Mouse (Mus musculus) right cerebral cortex, adult 2 months (tissue): ENCODE results near the gene Akna.

Source experiments
- DNase-seq, 2 experiments: peaks; one replicate each; pipeline ENCODE4 v3.0.0; 2021 to 2022; ENCODE audit warnings: low spot score in 2 of 2

The Akna gene

DNA sequence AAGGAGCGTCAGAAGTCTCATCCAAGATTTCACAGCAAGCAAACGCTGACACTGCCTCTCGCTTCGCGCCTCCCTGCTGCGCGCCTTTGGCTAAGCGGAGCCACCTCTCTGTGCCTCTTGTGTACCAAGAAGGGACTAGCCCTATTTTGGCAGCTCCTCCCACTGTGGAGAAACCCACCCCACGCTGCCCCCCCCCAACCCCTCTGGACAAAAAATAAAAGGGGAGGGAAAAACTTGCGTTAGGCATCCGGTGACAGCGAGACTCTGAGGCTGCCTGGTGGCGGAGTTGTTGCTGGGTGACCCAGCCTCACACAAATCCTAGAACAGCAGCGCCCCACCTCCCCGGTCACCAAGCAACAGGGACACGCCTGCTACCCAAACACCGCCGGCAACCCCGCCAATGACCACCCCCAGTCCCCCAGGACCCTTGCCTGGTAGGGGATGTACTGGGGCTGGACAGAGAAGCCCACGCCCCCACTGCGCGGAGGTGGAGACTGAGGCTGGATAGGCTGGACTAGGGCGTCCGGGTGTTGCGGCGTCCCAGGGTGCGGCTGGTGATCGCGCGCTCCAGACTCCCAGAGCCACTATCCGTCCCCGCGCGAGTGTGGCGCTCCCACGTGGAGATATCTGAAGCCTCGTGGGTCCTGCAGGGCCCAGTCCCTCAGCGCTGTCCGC is 6.9 kb upstream of the Akna start:
- peak in 1 of 2 experiments; percentile 25 for DNase-seq

DNA sequence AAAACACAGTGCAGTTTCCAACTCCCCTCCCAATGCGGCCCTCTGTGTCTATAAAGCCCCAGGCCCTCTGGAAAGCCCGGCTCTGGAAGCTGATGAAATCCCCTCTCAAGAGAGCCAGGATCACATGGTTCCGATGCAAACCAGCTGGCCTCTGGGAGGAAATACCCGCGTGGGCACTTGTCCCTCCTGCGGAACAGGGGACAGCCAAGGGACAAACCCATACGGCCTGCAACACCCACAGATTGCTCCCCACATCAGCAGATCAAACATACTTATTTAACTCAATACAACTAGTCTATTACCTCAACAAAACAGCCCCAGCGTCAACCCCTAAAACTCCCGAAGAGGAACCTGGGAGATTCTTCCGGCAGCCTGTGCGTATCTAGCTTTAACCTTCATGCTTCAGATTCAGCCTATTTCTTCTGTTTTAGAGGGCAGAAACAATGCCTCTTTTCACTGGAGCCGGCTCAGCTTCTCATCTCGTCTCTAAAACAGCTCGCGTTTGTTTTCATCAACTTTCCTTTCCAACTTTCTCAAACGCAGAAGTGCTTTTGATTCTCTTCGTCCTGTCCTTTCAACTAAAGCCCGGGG is 6.3 kb upstream of the Akna start:
- peak in 1 of 2 experiments; percentile 20 for DNase-seq

DNA sequence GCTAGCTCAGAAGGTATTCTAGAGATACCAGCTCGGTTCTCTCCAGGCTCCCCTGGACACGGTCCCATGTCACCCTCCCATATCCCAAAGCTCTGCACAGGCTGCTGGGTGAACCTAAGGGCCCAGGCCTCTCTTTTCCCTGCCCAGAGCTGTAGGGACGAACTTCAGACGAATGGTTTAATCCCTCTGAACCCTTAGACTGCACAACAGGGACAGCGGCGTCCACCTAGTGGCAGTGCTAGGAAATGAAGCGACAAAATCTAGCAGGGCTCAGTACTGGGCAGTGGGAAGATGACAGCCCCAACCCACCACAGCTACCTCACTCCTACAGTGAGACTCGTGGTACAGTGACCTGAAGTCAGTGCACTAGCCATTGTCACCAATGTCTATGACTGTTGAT is 5.5 kb upstream of the Akna start:
- DNase-seq: peak; percentile 61 to 69

DNA sequence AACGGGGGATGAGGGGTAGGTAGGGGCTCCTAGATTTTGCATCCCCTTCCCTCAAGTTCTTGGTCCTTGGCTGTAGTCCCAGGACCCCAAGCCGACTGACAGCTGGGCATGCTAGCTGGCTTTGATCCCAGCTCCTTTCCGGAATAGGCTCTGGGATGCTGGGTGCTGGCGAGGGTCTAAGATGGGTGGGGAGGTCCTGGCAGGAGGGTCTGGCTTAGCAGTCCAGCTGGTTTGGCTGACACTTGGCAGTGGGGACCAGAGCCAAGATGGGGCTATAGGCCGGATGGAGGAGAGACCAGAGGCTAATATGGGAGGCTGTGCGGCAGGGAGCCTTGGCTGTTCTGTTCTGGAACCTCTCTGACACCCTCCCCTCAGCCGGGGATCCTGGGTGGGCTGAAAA is 5.1 kb upstream of the Akna start:
- DNase-seq: no peak

DNA sequence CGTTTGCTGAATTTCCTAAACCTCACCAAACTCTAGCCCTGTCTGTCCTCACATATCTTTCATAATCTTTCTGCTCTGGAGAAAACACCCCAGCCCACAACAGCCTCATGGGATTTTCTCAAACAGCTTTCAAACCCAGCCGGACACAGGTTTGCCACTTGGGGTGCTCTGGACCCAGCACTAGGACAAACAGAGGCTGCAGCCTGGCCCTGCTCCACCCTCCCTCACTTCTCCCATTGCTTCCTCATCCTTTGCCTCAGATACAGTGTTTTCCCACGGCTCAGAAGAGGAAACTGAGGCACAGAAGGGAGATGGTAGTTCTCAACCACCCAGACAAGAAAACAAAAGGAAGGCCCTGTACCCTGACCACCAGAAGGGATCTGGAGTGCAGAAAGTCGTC is 2.5 kb upstream of the Akna start:
- no peak for DNase-seq

DNA sequence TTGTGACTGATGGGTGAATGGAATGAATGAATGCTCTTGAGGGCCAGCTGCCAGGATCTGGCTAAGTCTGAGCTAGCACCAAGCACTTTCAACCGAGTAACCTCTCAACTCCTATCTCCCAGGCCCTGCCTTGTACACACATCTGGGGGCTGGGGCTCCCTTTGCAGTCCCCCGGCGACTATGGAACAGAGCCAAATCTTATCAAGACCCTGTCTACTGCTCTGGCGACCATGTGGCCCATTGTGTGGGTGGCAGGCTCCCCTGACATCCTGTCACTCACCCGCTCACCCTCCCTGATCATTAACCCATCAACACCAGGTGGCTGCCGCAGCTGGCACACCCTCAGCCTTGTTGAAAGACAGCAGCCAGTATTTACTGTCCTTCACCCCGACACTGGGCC is 1.9 kb upstream of the Akna start:
- DNase-seq: no peak

DNA sequence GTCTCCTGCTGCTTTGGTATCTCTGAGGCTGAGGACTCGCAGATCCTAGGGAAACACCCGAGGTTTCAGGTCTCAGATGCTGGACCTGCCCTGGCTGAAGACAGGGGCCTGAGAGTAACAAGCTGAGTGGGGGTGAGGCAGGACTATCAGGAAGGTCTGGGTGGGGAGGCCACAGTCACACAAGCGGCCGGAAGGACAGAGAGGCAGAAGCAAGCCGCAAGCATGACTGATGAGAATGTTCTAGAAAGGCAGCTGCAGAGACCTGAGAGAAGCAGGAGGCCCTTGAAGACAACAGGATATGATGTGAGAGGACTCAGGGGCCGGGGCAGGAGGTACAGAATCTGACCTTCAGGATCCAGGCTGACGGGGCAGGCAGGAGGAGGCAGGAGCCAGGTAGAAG is 1.1 kb upstream of the Akna start:
- no peak for DNase-seq

DNA sequence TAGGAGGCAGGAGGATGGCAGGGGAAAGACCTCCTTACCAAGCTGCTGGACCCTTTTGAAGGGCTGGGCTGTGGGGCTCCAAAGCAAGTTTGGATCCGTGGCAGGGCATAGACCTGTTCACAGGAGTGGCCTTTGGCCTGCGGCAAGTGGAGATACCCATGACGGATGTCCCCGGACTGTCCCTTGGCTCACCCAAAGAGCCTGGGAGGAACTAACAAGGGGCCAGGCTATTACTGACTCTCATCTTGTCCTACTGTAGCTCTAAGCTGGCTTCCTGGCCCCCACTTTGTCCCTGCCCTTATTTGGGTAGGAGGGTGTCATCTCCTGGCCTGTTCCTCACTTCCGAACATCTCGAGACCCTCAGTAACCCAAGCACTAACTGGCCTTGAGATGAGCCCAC is 596 bp downstream of the Akna start:
- DNase-seq: no peak

DNA sequence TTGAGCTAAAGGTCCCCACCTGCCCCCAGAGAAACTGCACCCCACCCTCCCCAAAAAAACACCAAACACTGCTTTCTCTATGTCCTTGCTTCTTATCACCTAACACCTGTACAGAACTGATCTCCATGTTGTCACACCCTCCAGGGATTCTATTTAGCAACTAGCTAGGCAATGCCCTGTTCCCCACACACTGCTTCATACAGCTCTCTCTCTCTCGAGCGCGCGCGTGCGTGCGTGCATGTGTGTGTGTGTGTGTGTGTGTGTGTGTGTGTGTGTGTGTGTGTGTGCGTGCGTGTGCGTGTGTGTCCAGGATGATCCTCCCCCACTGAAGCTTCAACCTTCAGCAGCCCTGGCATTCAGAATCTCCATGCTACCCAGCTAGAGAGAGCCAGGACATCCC is 1.1 kb downstream of the Akna start:
- no peak for DNase-seq

DNA sequence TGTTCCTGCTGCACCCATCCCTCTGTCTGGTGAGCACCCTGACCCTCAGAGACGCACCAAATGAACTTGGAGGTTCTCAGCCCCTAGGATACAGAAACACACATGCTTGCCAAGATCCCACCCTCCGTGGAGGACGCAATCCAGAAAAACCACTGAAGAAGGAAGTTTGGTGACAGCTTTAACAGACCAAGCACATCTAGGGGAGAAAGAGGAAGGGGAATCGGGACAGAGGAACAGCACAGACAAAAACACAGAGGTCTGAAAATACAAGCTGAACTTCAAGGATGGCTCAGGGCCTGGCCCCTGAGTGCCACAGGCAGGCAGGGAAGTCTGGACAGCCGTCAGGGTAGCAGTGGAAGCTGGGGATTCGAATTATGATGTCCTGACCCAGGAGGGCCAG is 1.5 kb downstream of the Akna start:
- no peak for DNase-seq

DNA sequence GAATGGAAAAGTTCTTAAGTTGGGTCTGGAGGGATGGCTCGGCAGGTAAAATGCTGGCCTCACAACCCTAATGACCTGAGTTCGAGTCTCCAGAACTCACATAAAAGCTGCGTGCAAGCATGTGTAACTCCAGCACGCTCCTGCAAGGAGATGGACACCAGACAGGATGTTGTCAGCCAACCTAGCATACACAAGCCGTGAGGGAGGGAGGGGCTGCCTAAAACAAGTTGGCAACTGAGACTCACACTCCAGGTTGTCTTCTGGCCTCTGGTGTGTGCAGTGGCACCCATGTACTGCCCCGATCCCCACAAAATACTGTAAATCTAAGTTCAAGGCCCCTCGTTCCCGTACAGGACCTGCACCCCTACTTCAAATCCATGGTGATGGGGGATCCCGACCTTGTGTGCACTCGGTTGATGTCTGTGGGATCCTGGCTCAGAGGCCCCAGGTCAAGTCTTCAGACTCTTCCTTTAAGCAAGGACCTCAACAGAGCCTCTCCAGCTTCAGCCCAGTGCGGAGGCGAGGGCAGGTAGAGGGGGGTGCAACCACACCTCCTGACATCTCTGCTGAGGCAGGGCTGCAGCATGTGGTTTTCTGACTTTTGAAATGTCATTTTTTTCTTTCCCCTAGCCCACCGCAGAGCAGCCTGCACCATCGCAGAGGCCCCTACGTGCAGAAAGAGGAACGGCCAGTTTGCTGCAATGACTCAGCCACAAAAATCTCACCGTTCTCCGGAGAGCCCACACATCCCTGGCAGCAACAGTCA is 2.4 kb downstream of the Akna start:
- no peak for DNase-seq

DNA sequence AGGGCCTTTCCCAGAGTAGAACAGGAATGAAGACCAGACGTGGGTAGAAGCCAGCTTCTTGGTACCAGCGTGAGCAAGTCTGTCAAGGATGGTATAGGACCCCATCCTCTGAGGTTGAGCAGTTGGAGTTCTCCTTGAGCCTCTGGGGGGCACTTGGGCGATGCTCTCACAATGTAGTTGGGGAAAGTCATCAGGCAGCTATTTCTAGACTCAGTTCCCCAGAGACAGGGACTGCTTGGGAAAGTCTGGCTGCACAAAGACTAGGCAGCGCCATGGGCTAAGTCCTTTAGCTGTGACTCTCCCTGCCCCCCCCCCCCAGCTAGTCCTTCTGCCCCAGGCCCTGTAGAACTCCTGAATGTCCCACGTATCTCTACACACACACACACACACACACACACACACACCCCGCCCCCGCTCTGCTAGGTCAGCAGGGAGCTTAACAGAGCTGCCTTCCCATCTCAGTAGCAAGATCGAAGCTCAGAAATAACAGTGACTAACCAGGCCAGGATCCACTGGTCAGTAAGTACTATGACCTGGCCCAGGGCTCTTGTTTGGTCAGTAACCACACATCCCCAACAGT is 3.4 kb downstream of the Akna start:
- no peak for DNase-seq

DNA sequence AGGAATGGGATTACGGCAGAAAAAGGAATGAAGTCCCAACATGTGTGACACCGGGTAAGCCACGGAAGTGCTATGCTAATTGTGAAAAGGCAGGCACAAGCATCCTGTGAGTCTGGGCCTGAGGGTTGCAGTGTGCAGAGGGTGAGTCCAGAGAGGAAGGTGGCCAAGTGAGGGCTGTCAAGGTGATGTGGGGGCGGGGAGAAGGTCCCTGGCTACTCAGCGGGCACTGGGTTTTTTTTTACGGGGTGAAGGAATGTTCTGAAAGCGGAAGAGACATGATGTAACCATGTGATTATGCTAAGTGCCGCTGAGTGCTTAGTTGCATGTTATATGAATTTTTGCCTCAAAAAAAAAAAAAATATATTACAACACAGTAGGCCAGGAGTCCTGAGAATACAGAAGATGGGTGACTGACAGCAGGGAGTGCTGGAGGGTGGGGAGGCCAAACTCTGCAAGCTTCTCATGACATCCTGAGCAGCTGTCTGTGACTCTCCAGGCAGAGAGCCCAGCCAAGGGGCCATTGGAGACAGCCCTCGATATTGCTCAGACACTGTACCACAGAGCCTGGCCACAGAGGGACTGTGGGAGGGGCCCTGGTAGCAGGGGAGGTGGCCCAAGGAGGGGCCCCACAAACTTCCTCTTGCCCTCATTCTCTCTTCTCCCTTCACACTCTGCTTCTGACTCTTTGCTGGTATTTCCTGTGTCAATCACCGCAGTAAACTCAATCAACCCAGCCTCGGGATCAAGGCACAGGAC is 4.1 kb downstream of the Akna start:
- no peak for DNase-seq

DNA sequence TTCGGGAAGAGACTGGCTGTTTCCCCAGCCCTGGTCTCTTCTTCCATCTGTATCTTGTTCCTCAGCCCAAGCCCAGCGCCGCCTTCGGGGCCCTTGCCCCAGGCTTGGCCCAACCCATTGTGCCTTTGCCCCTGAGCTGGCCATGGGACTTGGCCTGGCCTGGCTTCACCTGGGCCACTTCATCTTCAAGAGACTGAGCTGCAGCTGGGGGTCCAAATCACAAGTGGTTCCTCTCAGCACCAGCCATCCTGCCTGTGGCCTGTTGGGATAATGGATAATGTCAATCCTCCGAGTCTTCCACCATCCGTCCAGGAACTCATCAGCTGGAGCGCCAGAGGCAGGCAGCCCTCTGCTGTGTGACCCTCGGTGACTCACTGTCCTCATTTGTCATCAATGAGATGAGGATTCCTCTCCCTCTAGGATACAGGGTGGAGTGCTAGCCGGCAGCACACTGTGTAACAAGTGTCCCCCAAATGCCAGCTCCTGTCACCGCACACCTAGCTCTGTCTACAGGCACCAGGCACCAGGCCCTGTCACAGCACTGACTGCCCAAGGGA is 5.1 kb downstream of the Akna start:
- no peak for DNase-seq

DNA sequence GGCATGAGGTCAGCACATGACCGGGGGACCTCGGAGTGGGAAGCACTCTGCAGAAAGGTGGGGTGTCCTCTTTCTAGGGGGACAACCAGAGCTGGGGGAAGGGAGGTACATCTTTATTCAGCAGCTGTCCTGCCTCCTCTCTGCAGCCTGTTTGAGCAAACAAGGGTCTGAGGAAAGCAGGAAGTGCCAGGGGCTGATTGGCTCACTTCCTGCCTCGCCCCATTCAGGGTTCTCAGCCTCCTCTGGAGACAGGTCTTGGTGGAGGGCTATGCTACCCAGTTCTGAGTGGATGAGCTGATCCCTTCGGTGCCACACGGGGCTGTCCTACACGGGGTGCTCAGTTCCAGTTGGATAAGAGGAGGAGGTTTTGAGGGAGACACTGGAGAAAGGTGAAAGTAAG is 11.8 kb downstream of the Akna start:
- no peak for DNase-seq

DNA sequence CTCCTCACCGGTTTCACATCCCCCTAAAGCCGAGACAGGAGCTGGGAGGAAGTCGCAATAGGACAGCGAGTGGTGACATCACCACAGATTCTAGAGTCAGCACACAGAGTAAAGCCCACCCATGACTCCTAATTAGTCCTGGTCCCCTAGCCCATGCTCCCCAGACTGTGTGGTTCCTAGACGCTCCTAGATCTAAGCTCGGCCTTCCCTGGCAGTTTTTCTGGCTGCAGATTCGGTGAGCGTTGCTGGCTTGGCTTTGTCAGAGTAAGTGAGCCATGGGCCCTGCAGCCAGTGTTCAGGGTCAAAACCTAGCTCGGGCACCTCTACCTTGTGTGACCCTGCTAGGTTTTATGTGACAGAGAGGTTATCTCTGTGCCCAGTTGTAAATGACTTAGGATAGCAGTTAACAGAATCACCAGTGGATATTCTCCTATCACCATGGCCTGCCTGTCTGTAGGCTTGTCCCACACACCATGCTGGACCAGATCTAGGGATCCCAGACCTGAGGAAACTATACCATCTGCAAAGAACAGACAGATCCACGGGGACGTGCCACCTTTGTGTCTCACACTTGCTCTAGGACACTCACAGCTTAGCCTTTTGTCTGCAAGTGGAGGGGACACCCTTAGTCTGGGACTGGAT is 13.1 kb downstream of the Akna start:
- DNase-seq: no peak

DNA sequence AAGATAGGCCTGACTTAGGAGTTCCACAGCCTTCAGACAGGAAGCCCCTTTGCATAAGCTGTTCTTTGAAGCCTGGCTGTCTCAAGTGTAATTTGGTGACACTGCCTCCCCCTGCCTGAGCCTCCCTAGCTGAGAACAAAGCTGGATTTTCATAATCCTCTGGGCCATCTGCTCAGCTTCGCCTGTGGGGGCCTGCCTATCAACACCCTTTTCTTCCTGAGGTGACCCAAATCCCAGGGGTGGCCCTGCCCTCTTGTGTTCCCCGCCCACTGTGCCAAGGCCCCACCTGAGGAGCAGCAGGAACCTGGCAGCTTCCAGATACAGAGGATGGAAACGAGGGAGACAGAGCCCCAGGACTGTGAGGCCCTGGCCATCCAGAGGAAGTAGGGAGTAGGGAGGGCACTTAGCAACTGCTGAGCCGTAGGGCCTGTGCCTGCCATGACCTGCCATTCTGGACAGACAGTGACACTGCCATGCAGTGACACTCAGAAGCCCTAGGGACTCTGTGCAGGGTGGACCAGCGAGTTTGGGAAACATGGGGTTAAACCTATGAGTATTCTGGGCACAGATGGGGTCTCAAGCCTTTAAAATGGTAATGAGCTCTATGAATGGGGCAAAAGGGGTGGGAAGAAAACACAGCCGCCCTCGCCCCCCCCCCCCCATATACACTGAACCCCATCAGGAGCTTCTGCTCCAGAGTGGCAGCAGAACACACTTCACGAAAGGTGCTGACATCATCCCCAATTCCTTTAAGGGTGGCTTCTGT is 13.8 kb downstream of the Akna start:
- DNase-seq: no peak

DNA sequence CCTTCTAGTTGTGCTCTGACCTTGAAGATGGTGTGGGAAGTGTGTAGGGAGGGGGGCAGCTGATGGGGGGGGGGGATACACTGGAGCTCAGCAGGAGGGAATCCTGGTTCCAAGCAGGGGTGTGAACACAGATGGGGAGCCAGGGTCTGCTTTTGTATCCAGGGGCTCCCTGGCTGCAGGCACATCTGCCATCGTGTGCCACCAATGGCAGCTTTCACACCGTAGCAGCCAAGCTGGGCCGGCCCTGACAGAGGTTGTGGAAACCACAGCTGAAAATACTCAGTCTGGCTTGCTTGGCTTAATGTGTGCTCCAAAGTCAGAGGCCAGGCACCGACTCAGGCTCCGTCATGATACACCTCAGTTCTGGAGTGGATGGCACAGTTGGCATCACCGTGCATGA is 15.1 kb downstream of the Akna start:
- DNase-seq: no peak

DNA sequence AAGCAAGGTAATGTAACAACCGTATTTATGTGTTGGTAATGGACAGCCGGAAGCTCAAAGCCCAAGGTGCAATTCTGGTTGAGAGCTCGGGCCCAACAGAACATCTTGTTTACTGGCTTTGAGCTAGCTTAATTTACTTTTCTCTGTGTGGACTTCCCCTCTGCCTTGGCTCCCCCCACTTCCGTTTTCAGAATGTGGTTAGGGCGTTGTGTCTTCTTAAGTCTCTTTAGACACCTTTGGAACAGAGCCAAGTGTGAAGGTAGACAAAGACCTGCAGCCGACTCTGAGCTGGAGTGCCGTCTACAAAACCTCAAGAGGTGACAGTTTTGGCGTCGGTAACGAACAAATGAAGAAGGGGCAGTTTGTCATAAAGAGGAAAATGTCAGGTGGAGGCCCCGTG is 17.4 kb downstream of the Akna start:
- DNase-seq: no peak

DNA sequence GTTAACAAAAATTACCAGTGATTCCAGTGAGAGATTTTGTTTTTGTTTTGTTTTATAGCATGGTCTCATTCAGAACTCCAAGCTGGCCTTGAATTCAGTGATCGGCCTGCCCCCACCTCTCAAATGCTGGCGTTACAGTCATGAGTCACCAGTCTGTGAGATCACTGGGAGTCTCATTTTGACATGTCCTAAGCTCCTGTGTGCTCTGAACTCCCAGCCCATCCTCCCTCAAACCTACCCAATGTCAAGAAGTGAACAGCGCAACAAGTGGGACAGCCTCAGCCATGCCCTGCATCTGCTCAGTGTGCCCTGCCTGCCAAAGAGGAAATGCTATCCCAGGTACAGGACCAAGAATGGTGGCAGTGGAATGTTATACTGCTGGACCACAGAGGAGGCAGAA is 17.9 kb downstream of the Akna start:
- DNase-seq: no peak

DNA sequence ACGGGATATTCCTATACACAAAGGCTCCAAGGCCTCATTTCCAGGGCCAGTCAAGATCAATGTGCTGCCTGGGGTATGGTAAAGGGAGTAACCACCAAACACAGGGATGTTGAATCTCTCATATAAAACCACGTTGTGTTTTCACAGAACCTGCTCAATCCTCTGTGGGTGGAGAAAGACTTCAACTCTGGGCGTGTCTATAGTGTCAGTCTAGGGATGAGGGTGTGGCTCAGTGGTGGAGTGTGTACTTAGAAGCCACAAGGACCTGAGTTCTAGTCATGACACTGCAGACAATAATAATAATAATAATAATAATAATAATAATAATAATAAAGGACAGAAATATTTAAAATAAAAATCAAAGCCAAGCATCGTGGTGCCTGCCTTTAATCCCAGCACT is 18.9 kb downstream of the Akna start:
- DNase-seq: no peak
